Mouse (Mus musculus) kidney, adult 2 months (tissue): Measurements from ENCODE around the gene Apbb1ip. TPM values are rescaled to one million over a fixed set of nuclear protein-coding genes. Genes with fewer than 3 reads are reported as not detected.

ENCODE experiments used
- DNase-seq: peaks from one replicate; pipeline ENCODE4 v3.0.0; 2021
- H3K27ac ChIP-seq: fragments of 200-500 bp; 2 replicates; pipeline ENCODE4 v1.5.1; 2012; ENCODE audit warnings: low read depth, low read length, control low read depth, inconsistent platforms; ENCODE audit not compliant: insufficient read depth
- H3K27me3 ChIP-seq: fragments of 200-500 bp; replicated peaks from 2 replicates; pipeline ENCODE4 v1.6.1; 2012; ENCODE audit warnings: mild to moderate bottlenecking, moderate library complexity, low read length, inconsistent platforms; ENCODE audit not compliant: control insufficient read depth, insufficient read depth
- H3K36me3 ChIP-seq: fragments of 200-500 bp; 2 replicates; pipeline ENCODE4 v1.6.1; 2012; ENCODE audit warnings: mild to moderate bottlenecking, moderate library complexity, low read length, inconsistent platforms; ENCODE audit not compliant: control insufficient read depth, insufficient read depth
- H3K4me1 ChIP-seq: fragments of 200-500 bp; 2 replicates; pipeline ENCODE4 v1.6.1; 2011; ENCODE audit warnings: low read length; ENCODE audit not compliant: control insufficient read depth, insufficient read depth
- H3K4me3 ChIP-seq: fragments of 200-500 bp; 2 replicates; pipeline ENCODE4 v1.5.1; 2011; ENCODE audit warnings: mild to moderate bottlenecking, low read depth, low read length, control low read depth; ENCODE audit not compliant: insufficient read depth
- CTCF ChIP-seq: fragments of 200-500 bp; conservative IDR thresholded peaks from 2 replicates; pipeline ENCODE4 v1.5.1; 2011; ENCODE audit warnings: low read depth, mild to moderate bottlenecking, control low read depth, low read length, moderate library complexity, mixed read lengths; ENCODE audit not compliant: insufficient read depth, insufficient read length
- POLR2A ChIP-seq: fragments of 200-500 bp; IDR thresholded peaks from one replicate; pipeline ENCODE4 v1.6.1; 2011; ENCODE audit warnings: low read depth, low read length, control low read depth
- WGBS: fragments of 180-500 bp; shearing (Covaris S2); methylation state at CpG from one replicate; pipeline ENCODE4 v1.1.7; 2018; 5-methylcytosine and 5-hydroxymethylcytosine counted together
- polyA plus RNA-seq: library from polyadenylated mRNA; depleted of rRNA; stranded (reverse); fragments of >200 nt; gene quantifications from 2 replicates; pipeline ENCODE4 v1.2.3, GENCODE M21; 2012

Apbb1ip gene
- polyA plus RNA-seq, 1 experiment: 2.0 TPM

DNA sequence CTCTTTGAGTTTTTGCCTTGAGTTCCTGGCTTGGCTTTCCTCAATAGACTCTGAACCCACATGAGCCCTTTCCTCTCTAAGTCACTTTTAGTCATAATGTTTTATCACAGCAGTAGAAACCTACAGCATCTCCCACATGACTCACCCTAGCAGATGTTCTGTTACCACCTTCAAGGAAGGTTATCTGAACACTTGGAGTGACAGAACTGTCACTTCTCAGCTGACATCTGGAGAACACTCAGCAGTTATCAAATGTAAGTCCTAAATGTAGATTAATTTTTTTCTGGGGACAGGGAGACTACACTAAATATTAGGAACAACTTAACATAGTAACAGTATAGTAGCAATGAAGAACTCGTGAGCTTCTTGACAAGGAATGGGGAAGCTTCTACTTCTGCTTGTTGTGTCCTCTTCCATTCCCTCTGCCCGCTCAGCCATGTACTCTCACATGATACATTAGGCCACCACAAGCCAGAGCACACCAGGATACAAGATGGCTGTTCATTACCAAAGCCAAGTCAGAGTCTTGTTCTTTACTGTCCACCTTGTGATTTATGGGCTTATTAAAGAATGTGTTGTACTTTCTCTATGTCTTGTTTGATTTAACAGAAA, 25.6 kb downstream of the Apbb1ip start:
- Histone ChIP-seq H3K4me3 (no peak overlapping the region), H3K27me3 (no peaks in the 10 kb centered on the region; the same call in 1 of the 2 replicates), H3K4me1 (no peaks in the 10 kb centered on the region), H3K36me3 (no peaks in the 10 kb centered on the region), H3K27ac (no peak overlapping the region)
- WGBS: 80% methylated on average over 2 of the region's 2 CpGs
- TF ChIP-seq POLR2A: no peak
- DNase-seq: no peak

DNA sequence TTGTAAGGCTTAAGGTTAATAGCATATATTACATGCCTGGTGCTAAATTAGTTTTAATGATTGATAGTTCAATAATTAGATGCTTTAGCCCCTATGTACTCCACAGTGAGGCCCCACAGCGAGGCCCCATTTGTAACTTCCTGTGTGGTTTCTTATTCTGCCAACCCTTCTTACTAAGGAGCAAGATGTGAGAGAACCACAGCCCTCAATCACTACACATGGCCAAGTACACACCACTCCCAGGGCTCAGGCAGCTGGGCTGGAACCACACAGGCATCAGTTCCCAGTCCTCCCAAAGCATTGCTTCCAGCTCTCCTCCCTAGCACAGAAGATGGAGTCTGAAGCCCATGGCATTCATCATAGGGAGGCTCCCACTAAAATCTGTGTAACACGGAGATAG, 31.7 kb downstream of the Apbb1ip start:
- no peaks in the 10 kb centered on the region for H3K4me1 ChIP-seq
- H3K4me3 ChIP-seq: no peak overlapping the region
- 85% methylated on average over 2 of the region's 2 CpGs for WGBS
- TF ChIP-seq CTCF: no peak
- no peak for TF ChIP-seq POLR2A
- no peaks in the 10 kb centered on the region for H3K27me3 ChIP-seq
- H3K36me3 ChIP-seq: no peaks in the 10 kb centered on the region
- no peak overlapping the region for H3K27ac ChIP-seq
- no peak for DNase-seq

GRCm38 (mm10) chr2:22806576-22806975, 32.7 kb downstream of the Apbb1ip start:
- 83% methylated on average over 1 of the region's 1 CpGs for WGBS
- Histone ChIP-seq H3K27me3 (no peaks in the 10 kb centered on the region), H3K4me1 (no peaks in the 10 kb centered on the region), H3K4me3 (no peak overlapping the region), H3K36me3 (no peaks in the 10 kb centered on the region), H3K27ac (no peak overlapping the region)
- no peak for TF ChIP-seq POLR2A
- no peak for TF ChIP-seq CTCF
- DNase-seq: no peak

GRCm38 (mm10) chr2:22807312-22807711, 33.4 kb downstream of the Apbb1ip start:
- no peaks in the 10 kb centered on the region for H3K4me1 ChIP-seq
- no peak overlapping the region; the same call in 1 of the 2 replicates for H3K27ac ChIP-seq
- WGBS: 15% methylated on average over 1 of the region's 1 CpGs
- no peaks in the 10 kb centered on the region for H3K36me3 ChIP-seq
- DNase-seq: no peak
- no peaks in the 10 kb centered on the region for H3K27me3 ChIP-seq
- no peak for TF ChIP-seq POLR2A
- H3K4me3 ChIP-seq: no peak overlapping the region

- no peaks in the 10 kb centered on the region for H3K36me3 ChIP-seq
- no peak for DNase-seq
- H3K27me3 ChIP-seq: no peaks in the 10 kb centered on the region
- no peak overlapping the region for H3K4me3 ChIP-seq
- 84% methylated on average over 4 of the region's 4 CpGs for WGBS
- TF ChIP-seq CTCF (no peak), POLR2A (no peak)
- H3K4me1 ChIP-seq: no peaks in the 10 kb centered on the region
- no peak overlapping the region for H3K27ac ChIP-seq
These were observed 37.0 kb downstream of the Apbb1ip start for GRCm38 (mm10) chr2:22810851-22811250.

GRCm38 (mm10) chr2:22811466-22811865, 37.6 kb downstream of the Apbb1ip start:
- 72% methylated on average over 8 of the region's 8 CpGs for WGBS
- no peak for DNase-seq
- H3K36me3 ChIP-seq: no peaks in the 10 kb centered on the region
- no peak overlapping the region for H3K27ac ChIP-seq
- H3K4me3 ChIP-seq: no peak overlapping the region
- H3K4me1 ChIP-seq: no peaks in the 10 kb centered on the region
- no peak for TF ChIP-seq POLR2A
- no peak for TF ChIP-seq CTCF
- H3K27me3 ChIP-seq: no peaks in the 10 kb centered on the region

DNA sequence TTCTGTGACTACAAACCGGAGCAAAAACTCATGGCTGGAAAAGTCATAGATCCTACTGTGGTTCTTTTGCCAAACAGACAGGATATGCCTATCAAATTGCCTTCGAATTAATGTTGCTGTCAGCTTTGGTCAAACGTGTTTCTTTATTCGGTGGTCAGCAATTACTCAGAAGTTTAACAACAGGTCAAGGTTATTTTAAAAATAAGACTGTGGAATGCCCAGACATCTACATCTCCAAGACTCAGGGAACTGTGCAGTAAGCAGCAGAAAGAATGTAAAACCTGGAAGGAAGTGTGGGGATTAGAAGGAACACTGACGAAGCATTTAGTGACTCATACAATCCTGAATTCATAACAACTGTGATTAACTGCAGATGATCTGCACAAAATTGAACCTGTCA, 40.0 kb downstream of the Apbb1ip start:
- TF ChIP-seq CTCF (no peak), POLR2A (no peak)
- DNase-seq: no peak
- H3K4me1 ChIP-seq: no peaks in the 10 kb centered on the region
- WGBS: 37% methylated on average over 5 of the region's 5 CpGs
- H3K36me3 ChIP-seq: no peaks in the 10 kb centered on the region
- no peaks in the 10 kb centered on the region for H3K27me3 ChIP-seq
- H3K27ac ChIP-seq: no peak overlapping the region
- H3K4me3 ChIP-seq: no peak overlapping the region
